Mouse (Mus musculus) kidney, embryonic 15.5 days (tissue): ENCODE measurements around the gene Gata2. TPM values are rescaled to one million over a fixed set of nuclear protein-coding genes. Genes with fewer than 3 reads are reported as not detected.
A peak's percentile ranks its signal among the peaks of the same experiment; 100 is the strongest.

Experiments
- ATAC-seq: fragments of 200-750 bp; cut with Nextera tagmentation; replicated peaks from 2 replicates; pipeline ENCODE4 v1.8.0; 2017; ENCODE audit warnings: moderate TSS enrichment; ENCODE audit not compliant: low FRiP score
- H3K27ac ChIP-seq: fragments of 300-500 bp; sonication (generic); 2 replicates; pipeline ENCODE4 v1.5.1; 2015; ENCODE audit warnings: mild to moderate bottlenecking, inconsistent platforms
- H3K27me3 ChIP-seq: fragments of 300-500 bp; sonication (generic); 2 replicates; pipeline ENCODE4 v1.6.1; 2015; ENCODE audit warnings: inconsistent platforms
- H3K36me3 ChIP-seq: fragments of 300-500 bp; sonication (generic); 2 replicates; pipeline ENCODE4 v1.6.1; 2015; ENCODE audit warnings: inconsistent platforms
- H3K4me1 ChIP-seq: fragments of 300-500 bp; sonication (generic); 2 replicates; pipeline ENCODE4 v1.6.1; 2015; ENCODE audit warnings: inconsistent platforms
- H3K4me2 ChIP-seq: fragments of 300-500 bp; sonication (generic); 2 replicates; pipeline ENCODE4 v1.6.1; 2015; ENCODE audit warnings: moderate library complexity, mild to moderate bottlenecking, inconsistent platforms
- H3K4me3 ChIP-seq: fragments of 300-500 bp; sonication (generic); replicated peaks from 2 replicates; pipeline ENCODE4 v1.5.1; 2015; ENCODE audit warnings: mild to moderate bottlenecking, inconsistent platforms
- H3K9ac ChIP-seq: fragments of 300-500 bp; sonication (generic); 2 replicates; pipeline ENCODE4 v1.6.1; 2015; ENCODE audit warnings: mild to moderate bottlenecking, inconsistent platforms
- H3K9me3 ChIP-seq: fragments of 300-500 bp; sonication (generic); replicated peaks from 2 replicates; pipeline ENCODE4 v1.6.1; 2016; ENCODE audit warnings: inconsistent platforms
- WGBS: fragments of 180-500 bp; shearing (Covaris S2); methylation state at CpG from one replicate; pipeline ENCODE4 v1.1.7; 2015; ENCODE audit warnings: mixed read lengths; 5-methylcytosine and 5-hydroxymethylcytosine counted together
- polyA plus RNA-seq: library from polyadenylated mRNA; unstranded; fragments of >200 nt; fragmentation: Nextera tagmentation; extraction: Ambion mirVana; gene quantifications from 2 replicates; pipeline ENCODE4 v1.2.1, GENCODE M21; 2015

Gene Gata2
- polyA plus RNA-seq, 1 experiment from 2014 or later, result 59.5 TPM

DNA sequence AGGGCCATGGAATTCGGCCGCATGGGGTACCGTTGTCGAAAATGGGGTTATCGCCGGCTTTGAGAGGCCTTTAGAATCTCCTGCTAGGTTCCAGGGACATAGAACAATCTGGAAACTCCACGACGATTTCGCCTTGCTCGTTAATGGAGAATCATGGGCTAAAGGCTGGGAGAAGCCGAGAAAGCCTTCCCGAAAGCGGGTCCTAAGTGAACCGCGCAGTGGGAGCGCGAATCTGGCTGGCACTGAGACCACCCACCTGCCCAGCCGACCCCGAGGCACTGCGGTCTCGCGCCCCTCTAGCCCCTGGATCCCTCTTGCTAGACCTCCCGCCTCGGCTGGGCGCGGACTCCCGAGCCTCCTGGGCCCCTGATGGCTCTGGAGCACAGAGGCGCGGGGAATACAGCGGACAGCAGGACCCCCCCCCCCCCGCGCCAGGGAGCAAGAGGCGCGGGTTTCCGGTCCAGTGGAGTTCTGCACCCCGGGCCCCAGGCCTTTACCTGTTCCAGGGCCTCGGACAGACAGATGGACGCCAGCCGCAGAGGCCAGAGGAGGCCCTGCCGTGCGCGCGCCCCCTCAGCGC is 3.1 kb downstream of the Gata2 start:
- H3K9ac ChIP-seq, result peak overlapping the region; percentile 29
- under 1% methylated on average over 44 of the region's 44 CpGs for WGBS
- peaks cover 100% of the 10 kb centered on the region for H3K27me3 ChIP-seq
- peak overlapping the region; percentile 69 for H3K27ac ChIP-seq
- H3K36me3 ChIP-seq, result no peaks in the 10 kb centered on the region
- no peaks in the 10 kb centered on the region for H3K9me3 ChIP-seq
- H3K4me3 ChIP-seq, result peak overlapping the region; percentile 56
- H3K4me2 ChIP-seq, result peak overlapping the region; percentile 80
- peaks cover 76% of the 10 kb centered on the region for H3K4me1 ChIP-seq
- ATAC-seq, result no peak; the same call in 1 of the 2 replicates

- Histone ChIP-seq H3K9me3 (no peaks in the 10 kb centered on the region), H3K36me3 (no peaks in the 10 kb centered on the region), H3K27ac (peak overlapping the region; percentile 69), H3K4me1 (peaks cover 83% of the 10 kb centered on the region), H3K4me3 (peak overlapping the region; percentile 56), H3K27me3 (peaks cover 100% of the 10 kb centered on the region), H3K9ac (peak overlapping the region; percentile 29), H3K4me2 (peak overlapping the region; percentile 80)
- WGBS, result 1% methylated on average over 39 of the region's 39 CpGs
- ATAC-seq, result no peak
Measured at GRCm38 (mm10) chr6:88197313-88198069, 3.8 kb downstream of the Gata2 start.

GRCm38 (mm10) chr6:88198070-88198940 is 4.6 kb downstream of the Gata2 start:
- H3K4me2 ChIP-seq, result peak overlapping the region; percentile 80
- peak overlapping the region; percentile 53 for H3K9ac ChIP-seq
- ATAC-seq, result peak; percentile 74
- WGBS, result under 1% methylated on average over 62 of the region's 62 CpGs
- peaks cover 85% of the 10 kb centered on the region for H3K4me1 ChIP-seq
- H3K27me3 ChIP-seq, result peaks cover 98% of the 10 kb centered on the region
- peak overlapping the region; percentile 56 for H3K4me3 ChIP-seq
- no peaks in the 10 kb centered on the region for H3K9me3 ChIP-seq
- no peaks in the 10 kb centered on the region for H3K36me3 ChIP-seq
- peak overlapping the region; percentile 69 for H3K27ac ChIP-seq

GRCm38 (mm10) chr6:88199001-88199717 is 5.5 kb downstream of the Gata2 start:
- Histone ChIP-seq H3K36me3 (no peaks in the 10 kb centered on the region), H3K9me3 (no peaks in the 10 kb centered on the region), H3K9ac (peak overlapping the region; percentile 53), H3K4me1 (peaks cover 85% of the 10 kb centered on the region), H3K27me3 (peaks cover 98% of the 10 kb centered on the region), H3K4me3 (peak overlapping the region; percentile 56), H3K27ac (peak overlapping the region; percentile 19; the same call in 1 of the 2 replicates), H3K4me2 (peak overlapping the region; percentile 80)
- ATAC-seq, result no peak
- WGBS, result under 1% methylated on average over 39 of the region's 39 CpGs

DNA sequence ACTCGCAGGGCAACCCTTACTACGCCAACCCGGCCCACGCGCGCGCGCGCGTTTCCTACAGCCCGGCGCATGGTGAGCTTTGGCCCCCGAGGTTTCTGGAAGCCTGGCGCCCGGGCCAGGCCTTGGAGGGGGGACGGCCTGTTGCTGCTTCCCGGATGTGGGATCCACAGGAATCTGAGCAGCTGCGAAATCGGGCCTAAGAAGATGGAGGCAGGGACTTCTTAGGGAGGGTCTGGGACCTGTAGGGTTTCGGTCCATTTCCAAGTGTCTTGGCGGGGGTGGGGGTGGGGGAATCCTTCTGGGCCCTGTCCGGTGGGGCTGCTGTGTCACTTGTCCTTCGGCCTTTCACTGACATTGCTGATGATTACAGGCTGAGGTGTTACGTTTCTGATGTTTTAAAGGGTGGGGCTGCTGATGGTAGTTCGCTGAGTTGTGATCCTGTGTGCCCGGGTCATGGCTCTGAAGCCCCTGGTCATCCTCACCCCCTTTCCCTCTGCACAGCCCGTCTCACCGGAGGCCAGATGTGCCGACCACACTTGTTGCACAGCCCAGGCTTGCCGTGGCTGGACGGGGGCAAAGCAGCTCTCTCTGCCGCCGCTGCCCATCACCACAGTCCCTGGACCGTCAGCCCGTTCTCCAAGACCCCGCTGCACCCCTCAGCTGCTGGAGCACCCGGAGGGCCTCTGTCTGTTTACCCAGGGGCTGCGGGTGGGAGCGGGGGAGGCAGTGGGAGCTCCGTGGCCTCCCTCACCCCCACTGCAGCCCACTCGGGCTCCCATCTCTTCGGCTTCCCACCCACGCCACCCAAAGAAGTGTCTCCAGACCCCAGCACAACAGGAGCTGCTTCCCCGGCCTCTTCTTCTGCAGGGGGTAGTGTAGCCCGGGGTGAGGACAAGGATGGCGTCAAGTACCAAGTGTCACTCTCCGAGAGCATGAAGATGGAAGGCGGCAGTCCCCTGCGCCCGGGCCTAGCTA is 6.3 kb downstream of the Gata2 start:
- H3K9me3 ChIP-seq, result no peaks in the 10 kb centered on the region
- peak overlapping the region; percentile 56 for H3K4me3 ChIP-seq
- no peak for ATAC-seq
- peaks cover 88% of the 10 kb centered on the region for H3K4me1 ChIP-seq
- H3K4me2 ChIP-seq, result peak overlapping the region; percentile 80
- H3K9ac ChIP-seq, result peak overlapping the region; percentile 53
- WGBS, result 9% methylated on average over 50 of the region's 50 CpGs
- peak overlapping the region; percentile 32; the same call in 1 of the 2 replicates for H3K27ac ChIP-seq
- peaks cover 98% of the 10 kb centered on the region for H3K27me3 ChIP-seq
- H3K36me3 ChIP-seq, result no peaks in the 10 kb centered on the region

DNA sequence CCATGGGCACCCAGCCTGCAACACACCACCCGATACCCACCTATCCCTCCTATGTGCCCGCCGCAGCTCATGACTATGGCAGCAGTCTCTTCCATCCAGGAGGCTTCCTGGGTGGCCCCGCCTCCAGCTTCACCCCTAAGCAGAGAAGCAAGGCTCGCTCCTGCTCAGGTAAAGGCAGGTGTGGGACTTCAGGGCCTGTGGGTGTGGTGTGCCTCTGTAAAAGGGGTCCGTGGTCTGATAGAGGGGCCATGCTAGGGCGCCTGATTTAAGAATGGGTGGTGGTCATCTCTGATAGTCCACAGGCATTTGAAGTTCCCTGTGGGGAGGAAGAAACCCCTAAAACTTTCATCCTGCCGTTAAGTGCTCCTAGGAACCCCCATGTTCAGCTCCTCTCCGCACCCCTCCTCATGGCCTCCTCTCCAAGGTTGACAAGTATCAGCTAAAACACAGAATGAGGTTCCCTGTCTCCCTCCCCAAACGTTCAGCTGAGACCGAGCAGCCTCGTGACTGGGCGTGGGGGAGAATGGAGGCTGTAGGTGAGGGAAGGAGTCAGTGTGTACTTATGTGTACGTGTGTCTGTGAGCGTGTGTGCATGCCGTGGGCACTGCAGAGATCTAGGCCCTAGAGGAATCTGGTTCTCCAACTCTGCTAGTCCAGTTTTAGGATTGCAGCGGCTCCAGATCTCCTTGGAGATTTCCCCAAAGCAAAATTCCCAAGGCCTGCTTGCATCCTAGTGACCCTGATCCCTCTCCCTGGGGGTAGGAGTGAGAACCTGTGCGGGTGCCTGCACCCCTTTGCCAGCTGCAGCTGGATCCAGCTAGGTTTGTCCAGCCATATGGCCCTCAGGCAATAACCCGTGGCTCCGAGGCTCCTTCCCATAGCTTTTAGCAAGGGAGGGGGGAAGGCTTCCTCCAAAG is 7.3 kb downstream of the Gata2 start:
- Histone ChIP-seq H3K4me1 (peaks cover 95% of the 10 kb centered on the region), H3K9ac (peak overlapping the region; percentile 53; the same call in 1 of the 2 replicates), H3K27me3 (peaks cover 98% of the 10 kb centered on the region), H3K36me3 (0 out of 2 replicates have a peak, but pooled peaks cover 4% of the 10 kb centered on the region), H3K9me3 (no peaks in the 10 kb centered on the region), H3K4me2 (peak overlapping the region; percentile 80), H3K27ac (peak overlapping the region; percentile 84), H3K4me3 (peak overlapping the region; percentile 56)
- WGBS, result 25% methylated on average over 20 of the region's 20 CpGs
- no peak for ATAC-seq

DNA sequence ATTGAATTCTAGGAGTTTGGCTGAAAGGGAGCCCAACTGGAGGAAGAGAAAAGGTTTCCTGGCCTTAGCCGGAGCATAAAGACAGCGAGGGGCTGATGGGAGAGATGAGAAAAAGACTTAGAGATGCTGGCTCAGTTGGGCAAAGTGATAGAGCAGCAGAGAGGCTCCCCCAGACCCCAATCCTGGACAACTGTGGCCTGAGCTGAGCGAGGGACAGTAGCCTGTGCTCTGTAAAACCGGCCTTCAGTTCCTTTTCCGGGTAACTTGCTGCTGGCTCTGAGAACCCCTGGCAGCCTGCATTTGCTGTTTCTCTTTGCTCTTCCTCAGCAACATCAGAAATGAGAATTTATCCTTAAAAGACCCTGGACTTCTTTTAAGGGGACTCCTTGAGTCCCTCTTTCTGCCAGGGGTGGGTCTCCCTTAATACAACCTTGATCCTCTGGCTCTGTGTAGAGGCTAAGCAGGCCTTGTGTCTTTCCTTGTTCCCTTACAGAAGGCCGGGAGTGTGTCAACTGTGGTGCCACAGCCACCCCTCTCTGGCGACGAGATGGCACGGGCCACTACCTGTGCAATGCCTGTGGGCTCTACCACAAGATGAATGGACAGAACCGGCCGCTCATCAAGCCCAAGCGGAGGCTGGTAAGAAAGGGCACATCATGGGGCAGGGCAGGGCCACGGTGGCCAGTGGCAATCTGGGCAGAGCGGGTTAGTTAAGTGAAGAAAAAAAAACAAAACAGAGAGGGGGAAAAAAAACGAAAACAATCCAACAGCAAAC is 8.4 kb downstream of the Gata2 start:
- Histone ChIP-seq H3K27ac (peak overlapping the region; percentile 84), H3K4me3 (peak overlapping the region; percentile 56), H3K9ac (peak overlapping the region; percentile 29; the same call in 1 of the 2 replicates), H3K4me2 (peak overlapping the region; percentile 80), H3K27me3 (peaks cover 97% of the 10 kb centered on the region), H3K4me1 (peaks cover 89% of the 10 kb centered on the region), H3K36me3 (0 out of 2 replicates have a peak, but pooled peaks cover 4% of the 10 kb centered on the region), H3K9me3 (no peaks in the 10 kb centered on the region)
- WGBS, result 25% methylated on average over 15 of the region's 15 CpGs
- ATAC-seq, result no peak

GRCm38 (mm10) chr6:88202921-88203690 is 9.4 kb downstream of the Gata2 start:
- H3K4me3 ChIP-seq, result peak overlapping the region; percentile 56
- peak; percentile 43; the same call in 1 of the 2 replicates for ATAC-seq

More at GRCm38 (mm10) chr6:88202921-88203690, 9.4 kb downstream of the Gata2 start:
- Histone ChIP-seq H3K4me2 (peak overlapping the region; percentile 80), H3K27me3 (peaks cover 96% of the 10 kb centered on the region), H3K4me1 (peaks cover 79% of the 10 kb centered on the region), H3K27ac (peak overlapping the region; percentile 84), H3K9ac (peak overlapping the region; percentile 24; the same call in 1 of the 2 replicates), H3K36me3 (0 out of 2 replicates have a peak, but pooled peaks cover 4% of the 10 kb centered on the region), H3K9me3 (no peaks in the 10 kb centered on the region)
- 2% methylated on average over 24 of the region's 24 CpGs for WGBS
